Mouse (Mus musculus) gonadal fat pad, adult 2 months (tissue): ENCODE data around the gene Il27. TPM values are rescaled to one million over a fixed set of nuclear protein-coding genes. Genes with fewer than 3 reads are reported as not detected.
A peak's percentile ranks its signal among the peaks of the same experiment; 100 is the strongest.
"Not testable (repeated sequence)": the region's sequence is repeated elsewhere in the genome, so short reads cannot be mapped to it uniquely, and the experiment has no call there.

Experiments used
- DNase-seq: peaks from one replicate; pipeline ENCODE4 v3.0.0-alpha.2; 2012; ENCODE audit warnings: low read depth
- polyA plus RNA-seq: library from polyadenylated mRNA; depleted of rRNA; stranded (reverse); fragments of >200 nt; gene quantifications from 2 replicates; pipeline ENCODE4 v1.2.3, GENCODE M21; 2012; rRNA removed

Gene Il27
- polyA plus RNA-seq: 0.13 TPM in 1 of 2 replicates, not detected in the other

GRCm38 (mm10) chr7:126594862-126595561 is at the start of gene Il27:
Gene Il27 (minus strand): TSS chr7:126594941.
- DNase-seq: no peak

- no peak for DNase-seq
These were observed 49.6 kb upstream of the Il27 start for GRCm38 (mm10) chr7:126644345-126644744.

GRCm38 (mm10) chr7:126643244-126643617 is 48.5 kb upstream of the Il27 start:
- not testable (repeated sequence) for DNase-seq

GRCm38 (mm10) chr7:126642545-126643243 is 48.0 kb upstream of the Il27 start:
- no peak for DNase-seq

GRCm38 (mm10) chr7:126636733-126637520 is 42.2 kb upstream of the Il27 start:
- peak; percentile 92 for DNase-seq

GRCm38 (mm10) chr7:126635375-126635774 is 40.6 kb upstream of the Il27 start:
- no peak for DNase-seq

- DNase-seq: no peak
These were observed 37.7 kb upstream of the Il27 start for GRCm38 (mm10) chr7:126632478-126632877.

GRCm38 (mm10) chr7:126630824-126631518 is 36.2 kb upstream of the Il27 start, which contains the start of gene Nupr1:
Gene Nupr1 (minus strand): TSS chr7:126630861.
- DNase-seq: no peak

GRCm38 (mm10) chr7:126629915-126630314 is 35.2 kb upstream of the Il27 start:
- DNase-seq: no peak

GRCm38 (mm10) chr7:126628111-126628510 is 33.4 kb upstream of the Il27 start:
- DNase-seq: no peak

- no peak for DNase-seq
These were observed 31.3 kb upstream of the Il27 start for GRCm38 (mm10) chr7:126625807-126626600.

GRCm38 (mm10) chr7:126625369-126625768 is 30.6 kb upstream of the Il27 start:
- no peak for DNase-seq

GRCm38 (mm10) chr7:126624774-126625173 is 30.0 kb upstream of the Il27 start:
- DNase-seq: no peak

- no peak for DNase-seq
These were observed 28.6 kb upstream of the Il27 start for GRCm38 (mm10) chr7:126623381-126623780.

- no peak for DNase-seq
These were observed 27.0 kb upstream of the Il27 start for GRCm38 (mm10) chr7:126621452-126622359.

GRCm38 (mm10) chr7:126619559-126620275 is 25.0 kb upstream of the Il27 start:
- no peak for DNase-seq

- DNase-seq: no peak
These were observed 22.0 kb upstream of the Il27 start for GRCm38 (mm10) chr7:126616707-126617106.

GRCm38 (mm10) chr7:126612736-126613135 is 18.0 kb upstream of the Il27 start:
- no peak for DNase-seq

- DNase-seq: no peak
These were observed 13.1 kb upstream of the Il27 start for GRCm38 (mm10) chr7:126607796-126608195.
